Mouse (Mus musculus): ENCODE measurements around the gene Pnmt.

DNA sequence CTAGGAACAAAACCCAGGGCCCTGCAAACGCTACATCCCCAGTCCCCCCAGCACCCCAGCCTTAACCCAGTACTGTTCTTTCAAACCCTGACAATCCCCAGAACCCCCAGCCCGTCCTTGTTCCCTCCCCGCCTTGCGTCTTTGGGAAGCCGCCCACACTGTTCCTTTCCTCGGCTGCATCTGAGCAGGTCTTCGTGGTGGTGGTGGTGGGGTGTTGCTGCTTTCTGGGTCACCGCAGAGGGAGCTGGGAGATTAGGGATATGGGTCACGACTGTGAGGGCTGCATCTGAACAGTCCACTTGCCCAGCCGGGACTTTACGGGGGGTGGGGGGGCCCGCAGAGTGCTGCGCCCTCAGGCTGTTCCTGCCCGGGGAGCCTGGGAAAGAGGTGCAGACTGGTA lies 31.8 kb upstream of the Pnmt start:
- no peak for TF ChIP-seq CTCF (IDR thresholded peaks at IDR 0.05; ENCODE audit: borderline replicate concordance, extremely low read depth, insufficient read depth, insufficient read length)
- TF ChIP-seq POLR2A (IDR thresholded peaks at IDR 0.05; ENCODE audit: borderline replicate concordance, extremely low read depth, insufficient read depth, insufficient read length, poor library complexity, severe bottlenecking), result no peak

Data from brain, embryonic 14.5 days (tissue).